In genomic region chr9:46191644-46192043, GRCm38 (mm10) we compare ENCODE assay signal across 11 mouse cellular contexts. TPM values are rescaled to one million over a fixed set of nuclear protein-coding genes. Genes with fewer than 3 reads are reported as not detected.
DNase-seq lines count a peak whose midpoint lies in the region; ATAC-seq lines count a peak whose summit lies in the region.
"Had no signal": no experiment of that assay in that cellular context is flagged by ENCODE, and none has a peak within 500 bp of the region (broad histone marks: within the 10 kb centered on the region; RNA-seq: fewer than 3 reads in every experiment).

No protein-coding gene starts in this region.

- intact Hi-C loops in gastrocnemius, postnatal 14 days (cut with DNase I; ENCODE audit: low total_unique reads): loop anchor here (5.0 kb wide), 1 partner anchor 184 kb away; no protein-coding TSS in a partner anchor

- no peak overlapping the region for H3K4me2 ChIP-seq in lung, embryonic 16.5 days (ENCODE audit: low read depth, low read length)
- H3K4me2 ChIP-seq: forebrain, embryonic 12.5 days; midbrain, embryonic 15.5 days had no signal

- 0 out of 2 replicates have a peak, but pooled peaks have one; percentile 45 for ATAC-seq in lung, embryonic 16.5 days (ENCODE audit: low read depth)
- peak; percentile 72 for ATAC-seq in activated CD4-positive, CD25-positive, alpha-beta regulatory T cell, adult 4 months
- ATAC-seq in neutrophil, adult 5-6 weeks (ENCODE audit: extremely low read depth, insufficient number of reproducible peaks, low FRiP score, poor library complexity, severe bottlenecking): 0 out of 2 replicates have a peak, but pooled peaks have one; percentile 36
- ATAC-seq in megakaryocyte, adult 5-6 weeks (ENCODE audit: poor library complexity, severe bottlenecking): no peak
- ATAC-seq: midbrain, embryonic 15.5 days had no signal

- H3K36me3 ChIP-seq in lung, embryonic 16.5 days (ENCODE audit: control insufficient read depth, insufficient read depth, low read length): peaks cover 3% of the 10 kb centered on the region; the same call in 1 of the 2 replicates

- H3K9ac ChIP-seq in lung, embryonic 16.5 days (ENCODE audit: low read length): no peak overlapping the region
- H3K9ac ChIP-seq: forebrain, embryonic 12.5 days; midbrain, embryonic 15.5 days had no signal

- no peaks in the 10 kb centered on the region for H3K4me1 ChIP-seq in lung, embryonic 16.5 days (replicated peaks; ENCODE audit: control insufficient read depth, insufficient read depth, low read length)
- H3K4me1 ChIP-seq: forebrain, embryonic 12.5 days had no signal

- no peaks in the 10 kb centered on the region for H3K9me3 ChIP-seq in lung, embryonic 16.5 days (ENCODE audit: control insufficient read depth, low read length)
- H3K9me3 ChIP-seq: forebrain, embryonic 12.5 days; midbrain, embryonic 15.5 days had no signal

- peak; percentile 48 for DNase-seq in gastrocnemius, adult 18-20 months (ENCODE audit: low spot score)
- no peak for DNase-seq in gastrocnemius, postnatal 14 days
- DNase-seq in lung, adult 18-20 months: no peak
- DNase-seq in yolk sac, embryonic 10.5 days (ENCODE audit: low spot score): no peak

- 9% methylated on average over 1 of the region's 1 CpGs for WGBS in lung, embryonic 16.5 days

- H3K27ac ChIP-seq in lung, embryonic 16.5 days (ENCODE audit: low read length): no peak overlapping the region
- H3K27ac ChIP-seq: forebrain, embryonic 12.5 days; midbrain, embryonic 15.5 days had no signal

- no peak overlapping the region for H3K4me3 ChIP-seq in lung, embryonic 16.5 days (ENCODE audit: low read length)
- H3K4me3 ChIP-seq: forebrain, embryonic 12.5 days; midbrain, embryonic 15.5 days had no signal

- no peaks in the 10 kb centered on the region for H3K27me3 ChIP-seq in lung, embryonic 16.5 days (ENCODE audit: control insufficient read depth, insufficient read depth, low read depth, low read length)
- H3K27me3 ChIP-seq: forebrain, embryonic 12.5 days; midbrain, embryonic 15.5 days had no signal

RNA-seq across cellular contexts. Expression of gene Apoa1, which starts 36.7 kb away (rescaled TPM):
- total RNA-seq in gastrocnemius, adult 18-20 months (2021): 1 to 10 TPM in 1 of 2 experiments, not detected in 1; 3.5 TPM
- total RNA-seq in gastrocnemius, postnatal 14 days (2021): not detected
- 14.2 and 96.7 TPM in 2 replicates for polyA plus RNA-seq in lung, embryonic 16.5 days (2015; fragmentation: Nextera tagmentation; extraction: Ambion mirVana)
- polyA plus RNA-seq in activated CD4-positive, CD25-positive, alpha-beta regulatory T cell, adult 4 months (2017; shearing (Covaris generic)): not detected
- total RNA-seq in neutrophil, adult 5-6 weeks (2017): 0.70 TPM in 1 of 2 replicates, not detected in the other
- not detected in 2 replicates for total RNA-seq in megakaryocyte, adult 5-6 weeks (2015)
- not detected in 2 replicates for total RNA-seq in megakaryocyte, adult 5-6 weeks (2017)

RNA-seq across cellular contexts. Expression of gene Apoc3, which starts 43.8 kb away (rescaled TPM):
- 1 to 10 TPM in 1 of 2 experiments, not detected in 1; 1.8 TPM for total RNA-seq in gastrocnemius, adult 18-20 months (2021)
- total RNA-seq in gastrocnemius, postnatal 14 days (2021): not detected
- polyA plus RNA-seq in lung, embryonic 16.5 days (2015; fragmentation: Nextera tagmentation; extraction: Ambion mirVana): not detected in 2 replicates
- polyA plus RNA-seq in activated CD4-positive, CD25-positive, alpha-beta regulatory T cell, adult 4 months (2017; shearing (Covaris generic)): not detected
- not detected in 2 replicates for total RNA-seq in neutrophil, adult 5-6 weeks (2017)
- not detected in 2 replicates for total RNA-seq in megakaryocyte, adult 5-6 weeks (2015)
- total RNA-seq in megakaryocyte, adult 5-6 weeks (2017): not detected in 2 replicates
- polyA plus RNA-seq: forebrain, embryonic 12.5 days; midbrain, embryonic 15.5 days; testis, adult 2 months had no signal

RNA-seq across cellular contexts. Expression of gene Apoa4, which starts 48.9 kb away (rescaled TPM):
- total RNA-seq in gastrocnemius, adult 18-20 months (2021): not detected
- not detected for total RNA-seq in gastrocnemius, postnatal 14 days (2021)
- 0.14 TPM in 1 of 2 replicates, not detected in the other for polyA plus RNA-seq in lung, embryonic 16.5 days (2015; fragmentation: Nextera tagmentation; extraction: Ambion mirVana)
- polyA plus RNA-seq in activated CD4-positive, CD25-positive, alpha-beta regulatory T cell, adult 4 months (2017; shearing (Covaris generic)): not detected
- total RNA-seq in neutrophil, adult 5-6 weeks (2017): not detected in 2 replicates
- total RNA-seq in megakaryocyte, adult 5-6 weeks (2015): not detected in 2 replicates
- not detected in 2 replicates for total RNA-seq in megakaryocyte, adult 5-6 weeks (2017)
- polyA plus RNA-seq: forebrain, embryonic 12.5 days had no signal
